Mouse (Mus musculus) forebrain, embryonic 12.5 days (tissue): ENCODE measurements at regions not wholly inside any gene's neighbourhood (a gene's known extent, or its start where the extent isn't known, plus 50 kb on each side); places are given as distances from the start of the nearest gene placed in this dataset.

Experiments used
- ATAC-seq: fragments of 200-750 bp; cut with Nextera tagmentation; 2 replicates; pipeline ENCODE4 v1.8.0; 2017; ENCODE audit warnings: moderate TSS enrichment; ENCODE audit not compliant: low FRiP score
- H3K27ac ChIP-seq: fragments of 300-500 bp; sonication (generic); 2 replicates; pipeline ENCODE4 v1.5.1; 2016; ENCODE audit warnings: mild to moderate bottlenecking
- H3K27me3 ChIP-seq: fragments of 300-500 bp; sonication (generic); 2 replicates; pipeline ENCODE4 v1.6.1; 2016; ENCODE audit warnings: mild to moderate bottlenecking
- H3K36me3 ChIP-seq: fragments of 300-500 bp; sonication (generic); replicated peaks from 2 replicates; pipeline ENCODE4 v1.6.1; 2016; ENCODE audit warnings: mild to moderate bottlenecking
- H3K4me1 ChIP-seq: fragments of 300-500 bp; sonication (generic); 2 replicates; pipeline ENCODE4 v1.6.1; 2016
- H3K4me2 ChIP-seq: fragments of 300-500 bp; sonication (generic); 2 replicates; pipeline ENCODE4 v1.6.1; 2016; ENCODE audit warnings: mild to moderate bottlenecking, moderate library complexity
- H3K4me3 ChIP-seq: fragments of 300-500 bp; sonication (generic); replicated peaks from 2 replicates; pipeline ENCODE4 v1.5.1; 2016; ENCODE audit warnings: mild to moderate bottlenecking
- H3K9ac ChIP-seq: fragments of 300-500 bp; sonication (generic); 2 replicates; pipeline ENCODE4 v1.6.1; 2016; ENCODE audit warnings: mild to moderate bottlenecking
- H3K9me3 ChIP-seq: fragments of 300-500 bp; sonication (generic); 2 replicates; pipeline ENCODE4 v1.6.1; 2016
- WGBS: fragments of 180-500 bp; shearing (Covaris S2); methylation state at CpG from one replicate; pipeline ENCODE4 v1.1.7; 2016; 5-methylcytosine and 5-hydroxymethylcytosine counted together

- no peak for ATAC-seq
- H3K4me3 ChIP-seq: no peak overlapping the region
- no peak overlapping the region for H3K9ac ChIP-seq
- H3K4me1 ChIP-seq: peaks cover 10% of the 10 kb centered on the region
- no peaks in the 10 kb centered on the region for H3K9me3 ChIP-seq
- no peak overlapping the region for H3K4me2 ChIP-seq
- 89% methylated on average over 6 of the region's 6 CpGs for whole genome bisulfite sequencing
- no peaks in the 10 kb centered on the region for H3K27me3 ChIP-seq
- no peak overlapping the region for H3K27ac ChIP-seq
- no peaks in the 10 kb centered on the region for H3K36me3 ChIP-seq
Measured at GRCm38 (mm10) chr10:39244061-39244460, 80.5 kb upstream of the Ccn6 start.

- ATAC-seq: no peak
- no peaks in the 10 kb centered on the region for H3K9me3 ChIP-seq
- no peaks in the 10 kb centered on the region for H3K27me3 ChIP-seq
- WGBS: 95% methylated on average over 5 of the region's 5 CpGs
- no peaks in the 10 kb centered on the region for H3K36me3 ChIP-seq
- no peak overlapping the region for H3K4me2 ChIP-seq
- no peak overlapping the region for H3K4me3 ChIP-seq
- no peak overlapping the region for H3K27ac ChIP-seq
- H3K4me1 ChIP-seq: peaks cover 14% of the 10 kb centered on the region
- H3K9ac ChIP-seq: no peak overlapping the region
Measured at GRCm38 (mm10) chr10:39242398-39242797, 78.8 kb upstream of the Ccn6 start.

- ATAC-seq: no peak
- WGBS: 90% methylated on average over 6 of the region's 6 CpGs
- no peaks in the 10 kb centered on the region for H3K27me3 ChIP-seq
- no peak overlapping the region for H3K27ac ChIP-seq
- H3K36me3 ChIP-seq: no peaks in the 10 kb centered on the region
- H3K9ac ChIP-seq: no peak overlapping the region
- peaks cover 12% of the 10 kb centered on the region for H3K4me1 ChIP-seq
- H3K9me3 ChIP-seq: no peaks in the 10 kb centered on the region
- no peak overlapping the region for H3K4me2 ChIP-seq
- H3K4me3 ChIP-seq: no peak overlapping the region
Measured at GRCm38 (mm10) chr10:39241922-39242321, 78.3 kb upstream of the Ccn6 start.

GRCm38 (mm10) chr10:39241486-39241885 lies 77.9 kb upstream of the Ccn6 start:
- Histone ChIP-seq H3K9ac (no peak overlapping the region), H3K27me3 (no peaks in the 10 kb centered on the region), H3K36me3 (no peaks in the 10 kb centered on the region), H3K4me3 (no peak overlapping the region), H3K27ac (no peak overlapping the region), H3K4me1 (peaks cover 9% of the 10 kb centered on the region), H3K4me2 (no peak overlapping the region), H3K9me3 (no peaks in the 10 kb centered on the region)
- no peak for ATAC-seq
- WGBS: 74% methylated on average over 3 of the region's 3 CpGs

GRCm38 (mm10) chr10:39240966-39241365 lies 77.4 kb upstream of the Ccn6 start:
- Histone ChIP-seq H3K9ac (no peak overlapping the region), H3K36me3 (no peaks in the 10 kb centered on the region), H3K27me3 (no peaks in the 10 kb centered on the region), H3K4me3 (no peak overlapping the region), H3K27ac (no peak overlapping the region), H3K4me2 (no peak overlapping the region), H3K9me3 (no peaks in the 10 kb centered on the region), H3K4me1 (peaks cover 9% of the 10 kb centered on the region)
- ATAC-seq: no peak
- 96% methylated on average over 7 of the region's 7 CpGs for WGBS

- Histone ChIP-seq H3K36me3 (no peaks in the 10 kb centered on the region), H3K27me3 (no peaks in the 10 kb centered on the region), H3K9ac (no peak overlapping the region), H3K4me3 (no peak overlapping the region), H3K27ac (no peak overlapping the region), H3K4me2 (peak overlapping the region; percentile 28), H3K9me3 (no peaks in the 10 kb centered on the region), H3K4me1 (peaks cover 9% of the 10 kb centered on the region)
- WGBS: 42% methylated on average over 11 of the region's 11 CpGs
- no peak for ATAC-seq
Measured at GRCm38 (mm10) chr10:39240178-39240791, 76.7 kb upstream of the Ccn6 start.

GRCm38 (mm10) chr10:39239498-39240177 lies 76.0 kb upstream of the Ccn6 start:
- Histone ChIP-seq H3K27me3 (no peaks in the 10 kb centered on the region), H3K27ac (no peak overlapping the region), H3K36me3 (no peaks in the 10 kb centered on the region), H3K9me3 (no peaks in the 10 kb centered on the region), H3K4me3 (no peak overlapping the region), H3K4me2 (peak overlapping the region; percentile 28), H3K9ac (0 out of 2 replicates have a peak overlapping the region, but pooled peaks have one; percentile 29), H3K4me1 (peaks cover 9% of the 10 kb centered on the region)
- peak; percentile 92 for ATAC-seq
- WGBS: 18% methylated on average over 17 of the region's 17 CpGs

- no peaks in the 10 kb centered on the region for H3K9me3 ChIP-seq
- no peak overlapping the region for H3K4me3 ChIP-seq
- H3K27ac ChIP-seq: no peak overlapping the region
- H3K4me2 ChIP-seq: no peak overlapping the region
- no peaks in the 10 kb centered on the region for H3K27me3 ChIP-seq
- peaks cover 9% of the 10 kb centered on the region for H3K4me1 ChIP-seq
- 82% methylated on average over 10 of the region's 10 CpGs for WGBS
- no peaks in the 10 kb centered on the region for H3K36me3 ChIP-seq
- H3K9ac ChIP-seq: no peak overlapping the region
- ATAC-seq: no peak
Measured at GRCm38 (mm10) chr10:39238596-39238995, 75.0 kb upstream of the Ccn6 start.

GRCm38 (mm10) chr10:39237549-39237948 lies 74.0 kb upstream of the Ccn6 start:
- no peak overlapping the region for H3K9ac ChIP-seq
- ATAC-seq: no peak
- 89% methylated on average over 4 of the region's 4 CpGs for WGBS
- H3K36me3 ChIP-seq: no peaks in the 10 kb centered on the region
- peaks cover 9% of the 10 kb centered on the region for H3K4me1 ChIP-seq
- no peak overlapping the region for H3K4me3 ChIP-seq
- H3K27ac ChIP-seq: no peak overlapping the region
- no peak overlapping the region for H3K4me2 ChIP-seq
- H3K9me3 ChIP-seq: no peaks in the 10 kb centered on the region
- no peaks in the 10 kb centered on the region for H3K27me3 ChIP-seq

GRCm38 (mm10) chr10:39233926-39234450 lies 70.4 kb upstream of the Ccn6 start:
- Histone ChIP-seq H3K4me1 (peaks cover 15% of the 10 kb centered on the region), H3K9ac (no peak overlapping the region), H3K4me2 (no peak overlapping the region), H3K4me3 (no peak overlapping the region), H3K9me3 (0 out of 2 replicates have a peak, but pooled peaks cover 3% of the 10 kb centered on the region), H3K36me3 (no peaks in the 10 kb centered on the region), H3K27ac (no peak overlapping the region), H3K27me3 (no peaks in the 10 kb centered on the region)
- 83% methylated on average over 8 of the region's 8 CpGs for WGBS
- no peak for ATAC-seq

GRCm38 (mm10) chr10:39233191-39233590 lies 69.6 kb upstream of the Ccn6 start:
- no peak overlapping the region for H3K9ac ChIP-seq
- H3K4me1 ChIP-seq: peaks cover 13% of the 10 kb centered on the region
- ATAC-seq: no peak
- H3K36me3 ChIP-seq: no peaks in the 10 kb centered on the region
- H3K27me3 ChIP-seq: no peaks in the 10 kb centered on the region
- H3K4me2 ChIP-seq: no peak overlapping the region
- H3K27ac ChIP-seq: no peak overlapping the region
- 86% methylated on average over 7 of the region's 7 CpGs for WGBS
- H3K4me3 ChIP-seq: no peak overlapping the region
- 0 out of 2 replicates have a peak, but pooled peaks cover 3% of the 10 kb centered on the region for H3K9me3 ChIP-seq

- H3K9me3 ChIP-seq: 0 out of 2 replicates have a peak, but pooled peaks cover 3% of the 10 kb centered on the region
- ATAC-seq: 0 out of 2 replicates have a peak, but pooled peaks have one; percentile 28
Measured at GRCm38 (mm10) chr10:39230634-39231410, 67.2 kb upstream of the Ccn6 start.

More at GRCm38 (mm10) chr10:39230634-39231410, 67.2 kb upstream of the Ccn6 start:
- no peak overlapping the region for H3K4me2 ChIP-seq
- H3K9ac ChIP-seq: no peak overlapping the region
- H3K4me3 ChIP-seq: no peak overlapping the region
- H3K4me1 ChIP-seq: peaks cover 28% of the 10 kb centered on the region
- 45% methylated on average over 14 of the region's 14 CpGs for WGBS
- no peaks in the 10 kb centered on the region for H3K27me3 ChIP-seq
- no peak overlapping the region for H3K27ac ChIP-seq
- no peaks in the 10 kb centered on the region for H3K36me3 ChIP-seq
